Mouse (Mus musculus): Measurements from ENCODE around the gene Dohh.

GRCm38 (mm10) chr10:81410350-81410749 is 26.1 kb downstream of the Dohh start:
- TF ChIP-seq CTCF (IDR thresholded peaks at IDR 0.05; ENCODE audit: borderline replicate concordance, control insufficient read depth, extremely low read depth, insufficient read depth, low read length, poor library complexity) (no peak), POLR2A (IDR thresholded peaks at IDR 0.05; ENCODE audit: control insufficient read depth, extremely low read depth, insufficient read depth, low read length, poor library complexity) (no peak)

All from thymus, adult 2 months (tissue).